Mouse (Mus musculus) thymus, adult 2 months (tissue): ENCODE data around the gene Neurod6.

Experiments
- CTCF ChIP-seq: fragments of 200-500 bp; IDR thresholded peaks from 2 replicates; pipeline ENCODE4 v1.5.1; 2012; ENCODE audit warnings: mild to moderate bottlenecking, control low read depth, low read length, moderate library complexity, borderline replicate concordance; ENCODE audit not compliant: control insufficient read depth, poor library complexity, insufficient read depth; ENCODE audit errors: extremely low read depth
- POLR2A ChIP-seq: fragments of 200-500 bp; IDR thresholded peaks from 2 replicates; pipeline ENCODE4 v1.6.1; 2012; ENCODE audit warnings: mild to moderate bottlenecking, low read length, control low read depth, moderate library complexity; ENCODE audit not compliant: control insufficient read depth, poor library complexity, insufficient read depth; ENCODE audit errors: extremely low read depth

GRCm38 (mm10) chr6:55704759-55705104 is 23.7 kb upstream of the Neurod6 start:
- TF ChIP-seq POLR2A = no peak
- TF ChIP-seq CTCF = no peak
